Comparison of ENCODE assay signal across 11 mouse cellular contexts in the genomic region with DNA sequence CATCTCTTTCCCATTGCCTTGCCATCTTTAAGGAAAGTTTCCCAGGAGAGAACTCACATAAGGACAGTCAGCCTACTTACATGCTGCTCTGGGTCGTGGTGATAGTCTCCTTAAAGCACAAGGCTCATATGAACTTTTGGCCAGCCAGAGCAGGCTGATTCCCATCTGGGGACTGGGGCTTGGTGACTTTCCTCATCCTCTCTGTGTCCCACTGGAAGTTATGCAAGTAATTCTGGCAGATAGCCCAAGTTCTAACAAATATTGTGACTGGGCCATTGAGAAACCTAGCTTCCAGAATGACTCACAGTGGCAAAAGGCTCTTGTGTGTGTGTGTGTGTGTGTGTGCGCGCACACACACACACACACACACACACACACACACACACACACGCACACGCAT.
DNase-seq lines count a peak whose midpoint lies in the region; ATAC-seq and TF ChIP-seq lines count a peak whose summit lies in the region.
"Had no signal": no experiment of that assay in that cellular context is flagged by ENCODE, and none has a peak within 500 bp of the region (broad histone marks: within the 10 kb centered on the region; RNA-seq: fewer than 3 reads in every experiment).

No protein-coding gene starts in this region.

- H3K9ac ChIP-seq in liver, postnatal 0 days (replicated peaks) = no peak overlapping the region
- H3K9ac ChIP-seq: midbrain, embryonic 12.5 days; neural tube, embryonic 12.5 days had no signal

- no peaks in the 10 kb centered on the region for H3K9me3 ChIP-seq in liver, postnatal 0 days (ENCODE audit: low read length)
- H3K9me3 ChIP-seq: midbrain, embryonic 12.5 days; neural tube, embryonic 12.5 days had no signal

- H3K4me1 ChIP-seq in liver, postnatal 0 days (ENCODE audit: insufficient read depth) = no peaks in the 10 kb centered on the region

- 71% methylated on average over 5 of the region's 5 CpGs for WGBS in liver, postnatal 0 days (ENCODE audit: insufficient replicate concordance)

- peak; percentile 70 for ATAC-seq in liver, postnatal 0 days

- H3K4me3 ChIP-seq in liver, postnatal 0 days (ENCODE audit: low read depth, low read length) = no peak overlapping the region
- H3K4me3 ChIP-seq: midbrain, embryonic 12.5 days; neural tube, embryonic 12.5 days had no signal

- no peaks in the 10 kb centered on the region for H3K36me3 ChIP-seq in liver, postnatal 0 days (replicated peaks; ENCODE audit: insufficient read depth, low read length)
- H3K36me3 ChIP-seq: midbrain, embryonic 12.5 days; neural tube, embryonic 12.5 days had no signal

- no peak overlapping the region for H3K27ac ChIP-seq in liver, postnatal 0 days (ENCODE audit: low read depth)
- H3K27ac ChIP-seq: midbrain, embryonic 12.5 days; neural tube, embryonic 12.5 days had no signal

- H3K4me2 ChIP-seq in liver, postnatal 0 days (ENCODE audit: low read depth, low read length) = no peak overlapping the region
- H3K4me2 ChIP-seq: liver, embryonic 11.5 days; midbrain, embryonic 12.5 days; neural tube, embryonic 12.5 days had no signal

- no peaks in the 10 kb centered on the region for H3K27me3 ChIP-seq in liver, postnatal 0 days (ENCODE audit: insufficient read depth, low read length)
- H3K27me3 ChIP-seq: midbrain, embryonic 12.5 days; neural tube, embryonic 12.5 days had no signal

- intact Hi-C loops in gastrocnemius, postnatal 36 days (cut with DNase I) = no loop called here

- DNase-seq in gastrocnemius, adult 18-20 months (ENCODE audit: low spot score) = peak; percentile 40
- no peak for DNase-seq in gastrocnemius, postnatal 36 days
- no peak for DNase-seq in liver, postnatal 0 days
- DNase-seq in liver = no peak
- peak; percentile 1 for DNase-seq in gonadal fat pad, adult 2 months (ENCODE audit: low read depth)
- peak; percentile 34 for DNase-seq in lung, postnatal 25 days (ENCODE audit: low spot score)
- DNase-seq in spleen, adult 18-20 months = no peak
- no peak for DNase-seq in cerebellum, adult 9-11 months

- TF ChIP-seq EP300 in liver, postnatal 0 days (IDR thresholded peaks at IDR 0.05; ENCODE audit: low read depth) = no peak

- no peak for TF ChIP-seq CTCF in liver, postnatal 0 days (IDR thresholded peaks at IDR 0.05; ENCODE audit: low read depth)

Comparison
In these comparisons a context has a peak if more than half of its experiments do, and no peak if none do; other contexts are left out.
1. DNase-seq: peak in gastrocnemius, adult 18-20 months (single experiment), gonadal fat pad, adult 2 months (single experiment) and lung, postnatal 25 days (single experiment); none in gastrocnemius, postnatal 36 days (0 of 2), liver, postnatal 0 days (single experiment), liver (single experiment), spleen, adult 18-20 months (0 of 2) and cerebellum, adult 9-11 months (single experiment).